Mouse (Mus musculus) urinary bladder, postnatal 4 days (tissue): ENCODE results near the gene Fxyd4.

Experiments used
- DNase-seq, 2 experiments: peaks; one replicate each; pipeline ENCODE4 v3.0.0; 2021 to 2022; ENCODE audit warnings: low spot score in 2 of 2

The Fxyd4 gene

DNA sequence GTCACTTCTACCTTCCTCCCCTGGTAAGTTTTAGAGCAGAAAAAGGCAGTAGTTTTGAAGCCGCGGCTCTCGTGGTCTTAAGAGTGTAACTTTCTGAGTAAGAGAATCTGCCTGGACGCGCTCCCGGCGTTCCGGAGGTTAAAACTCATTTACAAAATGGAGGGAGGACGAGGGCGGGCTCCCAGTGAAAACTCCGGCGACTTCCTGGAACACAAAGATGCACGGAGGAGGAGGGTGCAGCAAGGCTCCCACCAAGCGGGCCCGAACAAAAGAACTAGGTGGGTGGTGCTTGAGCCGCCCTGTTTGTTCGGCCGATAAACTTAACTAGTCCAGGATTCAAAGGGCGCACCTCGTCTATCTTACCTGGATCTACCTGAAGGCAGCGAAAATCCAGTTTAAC is 19.9 kb downstream of the Fxyd4 start:
- DNase-seq = peak; percentile 66 to 69

DNA sequence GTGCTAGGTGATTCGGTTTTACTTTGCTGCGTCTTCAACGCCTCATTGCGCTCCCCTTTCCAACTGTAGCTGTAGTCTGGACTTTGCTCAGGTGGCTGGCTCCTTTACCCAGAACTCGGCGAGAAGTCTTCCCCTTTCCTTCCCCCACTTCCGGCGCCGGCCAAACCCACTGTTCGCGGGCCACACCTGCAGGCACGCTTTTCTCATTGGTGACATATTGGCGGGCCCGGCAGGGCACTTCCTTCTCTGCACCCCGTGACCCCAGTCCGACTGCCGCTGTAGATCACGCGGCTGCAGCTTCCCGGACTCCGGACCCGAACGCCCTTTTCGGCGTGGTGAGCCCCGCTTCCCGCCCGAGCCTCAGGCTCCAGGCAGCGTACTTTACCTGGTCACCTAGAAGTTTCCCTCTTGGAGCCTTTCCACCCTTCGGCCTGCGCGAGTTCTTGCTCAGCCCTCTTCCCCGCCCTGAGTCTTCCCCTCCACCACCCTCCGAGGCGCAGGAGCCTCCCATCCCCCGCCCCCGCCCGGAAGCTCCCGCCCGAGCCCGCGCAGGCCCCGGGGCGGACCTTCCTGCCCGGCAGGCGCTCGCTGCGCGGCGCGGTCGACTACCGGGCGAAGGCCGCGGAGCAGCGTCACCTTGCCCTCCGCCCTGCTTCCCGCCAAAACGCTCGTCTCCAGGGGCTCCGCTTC is 20.6 kb downstream of the Fxyd4 start:
- DNase-seq = peak; percentile 76 to 79

DNA sequence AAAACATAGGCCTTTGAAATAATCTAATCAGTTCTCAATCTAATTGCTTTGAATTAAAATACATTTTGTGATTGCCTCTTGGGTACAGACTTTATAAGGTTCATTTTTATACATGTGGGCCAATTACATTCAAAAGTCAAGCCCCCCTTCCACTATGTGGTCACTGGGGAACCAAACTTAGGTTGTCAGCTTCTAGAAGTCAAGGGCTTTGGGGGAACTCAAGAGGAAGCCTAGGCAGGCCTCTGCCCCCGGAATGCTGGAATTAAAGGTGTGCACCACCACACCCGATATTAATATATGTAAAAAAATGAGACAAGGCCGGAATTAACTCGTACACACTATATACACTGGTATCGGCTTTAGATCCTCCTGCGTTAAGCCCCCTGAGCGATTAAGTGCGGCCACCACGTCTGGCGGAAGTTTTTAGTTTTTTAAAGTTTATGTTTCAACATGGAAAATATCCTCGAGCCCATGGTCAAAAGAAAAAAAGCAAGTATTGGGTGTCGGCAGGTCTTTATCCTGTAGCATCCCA is 21.2 kb downstream of the Fxyd4 start:
- no peak for DNase-seq

DNA sequence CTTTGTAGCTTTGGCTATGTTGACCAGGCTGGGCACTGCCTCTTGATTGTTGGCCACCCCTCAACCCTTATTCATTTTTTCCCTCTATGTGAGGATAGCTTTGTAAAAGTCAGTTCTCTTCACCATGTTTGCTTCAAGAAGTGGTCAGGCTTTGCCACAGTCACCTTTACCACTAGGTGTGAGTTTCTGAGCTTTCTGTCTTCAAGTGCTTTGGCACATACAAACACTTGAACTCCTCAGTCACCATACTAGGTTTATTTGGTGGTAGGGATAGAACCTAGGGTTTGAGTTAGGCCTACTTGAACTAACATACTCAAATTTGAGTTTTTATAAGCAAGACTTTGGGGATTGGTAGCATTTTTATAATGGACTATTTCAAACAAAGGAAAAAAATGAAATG is 23.0 kb downstream of the Fxyd4 start:
- DNase-seq = no peak

DNA sequence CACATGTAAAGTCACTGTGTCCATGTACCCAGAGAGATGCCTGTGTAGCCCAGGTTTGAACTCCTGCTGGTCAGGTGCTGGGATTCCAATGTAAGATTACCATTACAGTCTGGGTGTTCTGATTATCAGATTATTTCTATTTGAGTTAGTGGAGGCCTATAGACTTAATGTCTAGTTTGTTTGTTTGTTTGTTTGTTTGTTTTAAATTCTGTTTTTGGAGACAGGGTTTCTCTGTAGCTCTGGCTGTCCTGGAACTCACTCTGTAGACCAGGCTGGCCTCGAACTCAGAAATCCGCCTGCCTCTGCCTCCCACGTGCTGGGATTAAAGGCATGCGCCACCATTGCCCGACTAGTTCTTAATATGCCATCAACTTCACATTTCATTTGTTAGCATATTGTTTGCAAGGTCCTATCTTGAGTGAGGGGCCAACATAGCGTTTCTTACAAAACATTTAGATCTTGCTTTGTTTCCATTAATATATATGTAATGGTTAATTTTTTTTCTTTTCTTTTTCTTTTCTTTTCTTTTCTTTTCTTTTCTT is 27.3 kb downstream of the Fxyd4 start:
- DNase-seq = no peak

DNA sequence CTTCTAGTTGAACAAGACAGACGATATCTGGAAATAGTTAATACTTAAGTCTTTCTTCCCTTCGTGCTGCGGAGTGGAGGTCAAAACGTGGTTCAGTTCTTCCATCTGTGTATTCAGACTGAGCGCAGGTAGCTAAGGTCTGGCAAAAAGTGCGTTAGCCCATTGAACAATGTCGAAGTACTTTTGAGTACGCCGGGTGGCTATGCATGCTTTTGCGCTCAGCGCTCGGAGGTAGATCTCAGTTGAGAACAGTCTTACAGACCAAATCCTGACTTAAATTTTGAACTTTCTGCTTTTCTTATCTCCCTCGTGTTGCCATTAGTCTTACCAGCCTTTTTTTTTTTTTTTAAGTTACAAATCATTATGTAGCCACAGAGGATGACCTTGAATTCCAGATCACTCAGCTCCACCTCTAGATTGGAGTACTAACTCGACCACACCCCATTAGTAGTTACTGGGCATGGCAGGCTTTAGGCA is 29.0 kb downstream of the Fxyd4 start:
- DNase-seq = no peak

DNA sequence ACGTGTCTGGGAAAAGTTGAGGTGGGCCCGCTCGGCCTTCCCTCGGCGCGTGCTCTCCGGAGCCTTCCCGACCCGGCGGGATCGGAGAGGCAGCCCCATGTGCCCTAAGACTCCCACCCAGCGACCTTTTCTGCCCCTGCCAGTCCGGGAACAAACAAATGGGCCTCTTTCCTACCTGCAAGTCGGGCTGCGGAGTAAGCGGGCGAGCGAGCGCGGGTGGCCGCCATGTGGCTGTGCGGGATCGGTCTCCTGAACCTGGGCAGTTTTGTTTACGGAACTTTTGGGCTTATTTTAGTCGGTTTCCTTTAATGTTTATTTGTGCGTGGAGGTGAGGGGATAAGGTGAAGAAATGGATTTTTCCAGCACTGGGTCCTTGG is 29.5 kb downstream of the Fxyd4 start:
- DNase-seq = peak in 1 of 2 experiments; percentile 25

DNA sequence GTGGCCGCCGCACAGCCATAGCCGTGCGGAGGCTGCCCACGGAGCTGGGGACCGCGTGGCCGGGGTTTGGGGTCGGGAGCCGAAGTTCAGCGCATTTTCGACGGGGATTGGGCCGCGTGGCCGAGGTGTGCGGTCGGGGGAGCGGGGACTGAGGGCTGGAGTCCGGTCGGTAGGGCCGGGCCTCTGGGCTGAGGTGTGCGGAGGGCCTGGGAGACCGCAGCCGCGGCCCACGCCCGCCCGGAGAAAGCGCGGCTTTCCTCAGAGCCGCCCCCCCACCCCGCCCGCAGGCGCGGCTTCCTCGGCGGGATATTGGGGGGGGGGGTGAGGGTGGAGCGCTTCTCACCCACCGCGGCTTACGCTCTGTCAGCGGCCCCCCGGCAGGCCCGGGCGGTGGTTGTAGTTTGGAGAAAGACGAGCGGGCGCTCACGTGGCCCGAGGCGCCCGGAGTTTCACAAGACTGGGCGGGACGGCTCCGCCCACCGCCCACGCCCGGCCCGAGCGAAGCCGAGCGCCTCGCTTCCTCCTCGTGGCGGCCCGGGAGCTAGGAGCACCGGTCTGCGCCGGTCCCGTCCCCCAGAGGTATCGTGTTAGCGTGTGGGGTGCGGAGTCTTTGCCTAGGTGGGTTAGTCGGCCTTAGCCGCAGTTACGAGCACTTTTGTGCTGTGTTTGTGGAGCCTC is 30.1 kb downstream of the Fxyd4 start:
- peak; percentile 87 to 90 for DNase-seq

DNA sequence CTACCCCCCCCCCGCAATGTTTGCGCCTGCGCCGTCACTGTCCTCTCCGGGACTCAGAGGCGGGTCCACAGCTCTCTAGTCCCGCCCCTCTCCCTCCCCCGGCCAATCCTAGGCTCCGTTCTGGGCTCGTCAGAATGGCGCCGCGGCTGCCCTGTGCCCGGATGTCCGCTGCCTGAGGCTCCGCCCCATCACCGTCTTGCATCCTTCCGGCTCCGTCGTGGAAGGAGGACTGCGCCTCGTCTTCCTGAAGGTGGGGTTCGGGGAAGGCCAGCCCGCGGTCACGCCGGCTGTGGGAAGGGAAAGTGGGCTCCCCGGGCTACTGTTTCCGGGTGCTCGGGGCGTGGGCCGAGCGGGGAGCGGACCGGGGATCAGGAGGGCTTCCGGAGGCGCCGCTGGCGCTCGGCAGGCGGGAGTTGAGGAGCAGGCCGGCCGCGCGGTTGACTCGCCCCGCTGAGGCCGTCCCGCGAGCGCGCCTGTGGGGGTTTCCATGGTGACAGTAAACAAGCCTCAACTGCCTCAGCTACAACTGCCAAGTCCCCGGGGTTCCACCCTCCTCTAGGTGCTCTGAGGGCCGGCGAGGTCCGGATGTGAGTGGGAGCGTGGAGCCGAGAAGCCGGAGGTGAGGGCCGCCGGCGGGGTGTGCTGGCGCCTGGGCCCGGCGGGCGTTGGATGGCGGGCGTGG is 30.8 kb downstream of the Fxyd4 start:
- peak; percentile 96 to 97 for DNase-seq

DNA sequence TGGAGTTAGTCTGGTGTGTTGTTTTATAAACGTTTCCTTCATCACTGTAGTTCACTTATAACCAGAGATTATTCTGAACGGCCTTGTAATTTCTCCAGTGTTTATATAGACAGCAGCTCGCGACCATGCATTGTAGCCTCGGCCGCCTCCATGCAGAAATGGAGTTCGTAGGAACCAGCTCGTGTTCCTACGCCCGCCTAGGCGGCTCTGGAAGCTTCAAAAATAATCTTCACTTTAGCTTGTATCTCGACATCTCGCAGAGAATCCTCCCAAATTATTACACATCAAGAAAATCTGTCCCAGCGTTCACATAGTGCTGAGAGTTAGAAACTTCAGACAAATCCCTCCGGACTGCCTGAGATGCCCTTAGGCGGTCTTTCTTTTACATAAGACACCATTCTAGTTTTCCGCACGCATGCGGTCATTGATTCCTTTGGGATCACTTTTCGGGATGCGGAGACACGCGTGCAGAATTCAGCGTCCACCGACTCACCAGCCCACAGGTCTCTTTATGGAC is 31.4 kb downstream of the Fxyd4 start:
- DNase-seq = no peak

DNA sequence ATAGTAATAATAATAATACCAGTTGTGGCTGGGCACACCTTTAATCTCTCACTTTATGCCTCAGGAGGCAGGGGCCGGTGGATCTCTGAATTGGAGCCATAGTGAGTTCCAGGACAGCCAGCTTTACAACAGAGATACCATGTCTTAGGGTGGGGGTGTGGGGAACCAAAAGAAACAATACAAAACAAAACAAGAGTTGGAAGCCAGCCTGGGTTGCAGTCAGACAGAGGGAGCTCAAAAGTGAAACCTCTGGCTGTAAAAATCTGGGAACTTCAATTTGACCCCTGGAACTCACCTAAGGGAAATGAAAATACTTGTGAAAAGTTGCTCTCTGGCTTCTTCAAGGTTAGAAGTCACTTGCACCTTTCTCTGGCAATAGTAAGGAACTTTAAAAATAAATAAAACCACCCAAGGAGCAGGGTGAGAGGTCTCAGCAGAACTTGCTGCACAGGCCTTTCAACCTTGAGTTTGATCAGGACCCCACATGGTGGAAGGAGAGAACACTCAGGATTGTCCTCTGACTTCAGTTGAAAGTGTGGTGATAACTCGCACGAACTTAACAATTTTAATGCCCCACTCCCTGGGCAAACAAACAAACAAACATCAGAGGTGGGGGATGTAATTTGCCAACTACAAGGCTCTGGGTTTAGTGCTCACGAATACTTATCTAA is 32.1 kb downstream of the Fxyd4 start:
- no peak for DNase-seq

DNA sequence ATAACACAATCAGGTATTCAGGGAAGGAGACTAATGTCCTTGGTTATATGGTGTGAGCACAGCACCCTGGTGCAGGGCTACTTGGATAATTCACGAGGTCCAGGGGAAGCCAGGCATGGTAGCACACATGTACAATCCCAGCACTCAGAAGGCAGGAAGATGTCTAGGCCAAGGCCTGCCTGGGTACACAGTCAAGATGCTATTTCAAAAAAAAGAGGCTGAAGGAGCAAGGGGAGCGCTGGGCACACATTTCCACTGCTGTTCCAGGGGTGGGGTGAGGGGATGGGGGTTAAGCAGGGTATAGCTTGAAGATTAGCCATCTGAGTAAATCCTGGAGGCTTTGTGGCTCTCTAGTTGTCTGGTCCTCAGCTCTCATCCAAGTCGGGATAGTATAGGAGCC is 33.7 kb downstream of the Fxyd4 start:
- DNase-seq = no peak

DNA sequence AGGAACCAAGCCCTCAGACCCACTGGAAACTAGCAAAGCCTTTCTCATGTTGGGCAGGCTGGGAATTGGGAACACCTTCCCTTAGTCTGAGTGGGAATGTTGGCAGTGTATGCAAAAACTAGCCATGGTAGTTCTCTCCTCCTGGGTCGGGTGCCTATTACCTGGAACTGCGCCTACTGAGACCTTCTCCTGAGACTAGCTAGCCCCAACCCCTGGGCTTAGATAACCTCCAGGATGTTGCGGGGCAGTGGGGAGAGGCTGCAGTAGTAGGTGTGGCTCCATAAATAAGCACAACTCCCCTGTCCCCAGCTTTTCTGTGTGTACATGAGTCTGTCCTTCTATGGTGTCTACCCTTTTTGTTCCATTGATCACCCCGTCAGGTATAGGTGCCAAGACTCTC is 34.9 kb downstream of the Fxyd4 start:
- DNase-seq = no peak

DNA sequence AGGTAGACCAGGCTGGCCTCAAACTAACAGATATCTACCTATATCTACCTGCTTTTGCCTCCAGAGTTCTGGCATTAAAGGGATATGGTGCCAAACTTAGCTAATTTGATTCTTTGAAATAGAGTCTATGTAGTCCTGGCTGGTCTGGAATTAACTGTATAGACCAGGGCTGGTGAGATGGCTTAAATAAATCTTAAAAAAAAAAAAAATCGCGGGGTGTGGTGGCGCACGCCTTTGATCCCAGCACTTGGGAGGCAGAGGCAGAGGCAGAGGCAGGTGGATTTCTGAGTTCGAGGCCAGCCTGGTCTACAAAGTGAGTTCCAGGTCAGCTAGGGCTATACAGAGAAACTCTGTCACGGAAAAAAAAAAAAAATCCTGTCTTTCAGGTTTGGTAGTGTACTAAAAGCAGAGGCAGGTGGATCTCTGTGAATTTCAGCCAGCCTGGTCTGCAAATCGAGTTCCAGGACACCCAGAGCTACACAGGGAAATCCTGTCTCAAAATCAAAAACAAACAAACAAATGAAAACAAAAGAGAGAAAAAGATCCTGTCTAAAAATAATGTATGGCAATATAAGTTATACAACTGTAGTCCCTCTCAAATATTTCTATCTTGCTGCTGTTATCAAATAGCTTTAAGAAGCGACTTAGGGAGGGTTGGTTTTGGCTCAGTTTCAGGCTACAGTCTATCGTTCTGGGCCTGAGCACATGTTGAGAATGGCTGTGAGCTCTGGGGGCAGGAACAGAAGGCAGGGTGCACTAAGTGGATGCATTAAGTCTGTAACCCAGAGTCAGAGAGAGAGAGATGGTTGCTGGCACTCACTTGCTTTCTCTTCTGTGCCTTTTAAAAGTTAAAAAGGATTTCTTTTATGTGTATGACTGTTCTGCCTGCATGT is 35.7 kb downstream of the Fxyd4 start:
- no peak for DNase-seq

DNA sequence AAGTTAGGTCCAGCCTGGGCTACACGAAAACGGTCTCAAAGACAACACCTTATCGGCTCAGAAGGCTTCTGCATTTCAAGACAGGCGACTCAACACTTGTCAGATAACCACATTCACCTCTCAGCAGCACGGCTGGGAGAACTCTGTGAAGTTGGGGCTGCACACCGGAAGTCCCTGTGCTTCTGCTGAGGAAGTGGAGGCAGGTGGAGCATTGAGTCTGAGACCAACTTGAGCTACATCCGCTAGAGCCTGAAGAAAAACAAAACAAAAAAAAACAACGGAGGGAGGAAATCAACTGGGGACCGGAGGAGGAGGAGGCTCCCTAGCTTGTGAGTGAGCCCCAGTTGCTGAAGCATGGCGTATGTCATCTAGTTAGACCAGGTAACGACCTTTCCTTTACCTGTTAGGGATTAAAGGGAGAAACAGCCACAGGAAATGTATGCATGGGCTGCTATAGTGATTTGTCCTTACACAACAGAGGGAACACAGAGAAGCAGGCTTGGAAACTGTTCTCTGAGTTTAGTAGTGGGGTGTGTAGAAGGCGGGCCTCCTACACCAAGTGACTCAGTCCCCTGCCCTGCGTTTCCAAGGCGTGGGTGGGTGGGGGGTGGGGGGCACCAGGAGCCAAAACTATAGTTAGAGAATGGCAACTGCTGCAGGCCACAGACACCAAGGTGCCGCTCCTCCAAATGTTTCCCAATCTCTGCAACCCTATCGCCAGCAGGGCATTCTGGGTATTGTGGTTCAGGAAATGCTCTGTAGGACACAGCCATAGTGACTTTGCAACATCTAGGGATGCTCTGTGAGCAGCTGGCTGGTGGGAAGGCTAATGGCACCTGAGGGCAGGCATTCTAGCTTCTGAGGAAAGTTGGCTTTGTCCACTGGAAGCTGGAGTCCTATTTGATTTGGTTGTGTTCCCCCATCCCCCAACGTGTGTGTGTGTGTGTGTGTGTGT is 37.1 kb downstream of the Fxyd4 start, which contains the start of gene Hnrnpf:
Gene Hnrnpf (plus strand): TSS at position 199 of the 955 bp plus-strand sequence.
- no peak for DNase-seq

DNA sequence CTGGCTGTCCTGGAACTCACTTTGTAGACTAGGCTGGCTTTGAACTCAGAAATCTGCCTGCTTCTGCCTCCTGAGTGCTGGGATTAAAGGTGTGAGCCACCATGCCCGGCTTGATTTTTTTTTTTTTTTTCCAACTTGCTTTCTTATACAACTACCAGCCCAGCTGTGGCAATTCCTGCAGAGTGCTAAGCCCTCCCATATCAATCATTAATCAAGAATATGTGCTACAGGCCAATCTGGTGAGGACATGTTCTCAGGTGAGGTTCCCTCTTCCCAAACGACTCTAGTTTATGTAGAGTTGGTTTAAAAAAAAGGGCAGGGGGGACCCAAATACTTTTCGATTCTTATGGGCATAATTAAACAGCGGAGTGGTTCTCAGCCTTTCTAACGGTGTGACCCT is 39.7 kb downstream of the Fxyd4 start:
- no peak for DNase-seq

DNA sequence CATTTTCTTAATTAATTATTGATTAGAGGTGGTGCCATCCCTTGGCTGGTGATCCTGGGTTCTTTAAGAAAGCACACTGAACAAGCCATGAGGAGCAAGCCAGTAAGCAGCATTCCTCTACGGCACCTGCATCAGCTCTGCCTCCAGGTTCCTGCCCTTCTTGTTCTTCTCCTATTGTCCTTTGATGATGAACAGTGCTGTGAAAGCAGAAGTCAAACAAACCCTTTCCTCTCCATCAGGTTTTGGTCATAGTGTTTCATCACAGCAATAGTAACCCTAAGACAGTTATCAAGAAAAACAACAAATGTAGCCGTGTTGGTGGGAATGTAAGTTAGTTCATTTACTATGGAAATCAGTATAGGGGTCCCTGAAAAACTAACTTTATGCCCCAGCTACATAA is 44.1 kb downstream of the Fxyd4 start:
- no peak for DNase-seq

DNA sequence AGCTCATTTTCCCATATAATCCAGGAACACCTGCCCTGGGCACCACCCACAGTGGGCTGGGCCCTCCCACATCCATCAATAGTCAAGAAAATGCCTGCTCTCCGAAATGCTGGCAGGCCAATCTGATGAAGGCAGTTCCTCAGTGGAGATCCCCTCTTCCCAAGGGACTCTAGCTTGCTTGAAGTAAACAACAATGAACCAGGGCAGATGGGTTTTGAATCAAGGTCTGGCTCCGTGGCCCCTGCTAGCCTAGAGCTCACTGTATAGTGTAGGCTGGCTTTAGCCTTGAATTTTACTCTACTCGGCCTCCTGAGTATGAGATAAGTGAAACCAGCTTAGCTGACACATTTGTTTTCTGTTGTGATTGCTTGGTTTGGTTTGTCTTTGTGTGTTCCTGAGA is 45.1 kb downstream of the Fxyd4 start:
- no peak for DNase-seq
